Mouse (Mus musculus) B cell, adult 2 months (primary cell): ENCODE measurements at regions not wholly inside any gene's neighbourhood (a gene's known extent, or its start where the extent isn't known, plus 50 kb on each side); places are given as distances from the start of the nearest gene placed in this dataset.

ENCODE experiments used
- DNase-seq, 2 experiments: peaks; one replicate each; pipeline ENCODE4 v3.0.0; 2022

- DNase-seq, result no peak
Measured at GRCm38 (mm10) chr15:27413486-27413885, 53.0 kb upstream of the Ank start.

GRCm38 (mm10) chr15:27414819-27415218 is 51.7 kb upstream of the Ank start:
- no peak for DNase-seq
